Mouse (Mus musculus) monocyte, adult 5-6 weeks (primary cell): ENCODE data around the gene Ncam1. TPM values are rescaled to one million over a fixed set of nuclear protein-coding genes. Genes with fewer than 3 reads are reported as not detected.
A peak's percentile ranks its signal among the peaks of the same experiment; 100 is the strongest.

Experiments
- ATAC-seq: fragments of 153-309, 156-312 bp; replicated peaks from 2 replicates; pipeline ENCODE4 v1.8.0; 2017; ENCODE audit warnings: mild to moderate bottlenecking; ENCODE audit not compliant: low TSS enrichment, insufficient number of reproducible peaks, severe bottlenecking, poor library complexity, low FRiP score
- total RNA-seq: library from RNA; stranded (forward); fragments of 200-1000, 200-491, 200-594 nt; gene quantifications from 3 replicates; pipeline ENCODE4 v1.2.3, GENCODE M21; 2017

Ncam1 gene
- total RNA-seq, 1 experiment from 2014 or later: not detected

GRCm38 (mm10) chr9:49531257-49531656 lies 267.5 kb downstream of the Ncam1 start:
- no peak for ATAC-seq

- no peak for ATAC-seq
Observed at GRCm38 (mm10) chr9:49530739-49531138, 268.0 kb downstream of the Ncam1 start.

GRCm38 (mm10) chr9:49529366-49529959 lies 269.3 kb downstream of the Ncam1 start:
- ATAC-seq: no peak

- ATAC-seq: no peak
Observed at GRCm38 (mm10) chr9:49528943-49529342, 269.8 kb downstream of the Ncam1 start.

- ATAC-seq: no peak
Observed at GRCm38 (mm10) chr9:49528026-49528425, 270.7 kb downstream of the Ncam1 start.

GRCm38 (mm10) chr9:49527340-49527739 lies 271.4 kb downstream of the Ncam1 start:
- no peak for ATAC-seq

GRCm38 (mm10) chr9:49524721-49525120 lies 274.0 kb downstream of the Ncam1 start:
- no peak for ATAC-seq

- no peak for ATAC-seq
Observed at GRCm38 (mm10) chr9:49523881-49524280, 274.8 kb downstream of the Ncam1 start.

GRCm38 (mm10) chr9:49514306-49514705 lies 284.4 kb downstream of the Ncam1 start:
- no peak for ATAC-seq

- no peak for ATAC-seq
Observed at GRCm38 (mm10) chr9:49510666-49511065, 288.1 kb downstream of the Ncam1 start.

GRCm38 (mm10) chr9:49509628-49510027 lies 289.1 kb downstream of the Ncam1 start:
- no peak for ATAC-seq

GRCm38 (mm10) chr9:49509094-49509493 lies 289.6 kb downstream of the Ncam1 start:
- ATAC-seq: no peak

GRCm38 (mm10) chr9:49507829-49508585 lies 290.7 kb downstream of the Ncam1 start:
- ATAC-seq: no peak

- no peak for ATAC-seq
Observed at GRCm38 (mm10) chr9:49504658-49505057, 294.1 kb downstream of the Ncam1 start.

- ATAC-seq: no peak
Observed at GRCm38 (mm10) chr9:49502245-49502644, 296.5 kb downstream of the Ncam1 start.

- no peak for ATAC-seq
Observed at GRCm38 (mm10) chr9:49499878-49500277, 298.8 kb downstream of the Ncam1 start.

GRCm38 (mm10) chr9:49493979-49494649 lies 304.6 kb downstream of the Ncam1 start:
- peak; percentile 58; the same call in 1 of the 2 replicates for ATAC-seq

GRCm38 (mm10) chr9:49490609-49491008 lies 308.1 kb downstream of the Ncam1 start:
- no peak for ATAC-seq

GRCm38 (mm10) chr9:49488912-49489895 lies 309.5 kb downstream of the Ncam1 start:
- ATAC-seq: peak; percentile 80
